Mouse (Mus musculus): ENCODE data around the gene Rbm45. TPM values are rescaled to one million over a fixed set of nuclear protein-coding genes. Genes with fewer than 3 reads are reported as not detected.

Rbm45 gene
- polyA plus RNA-seq, 1 experiment, result 18.8 TPM

DNA sequence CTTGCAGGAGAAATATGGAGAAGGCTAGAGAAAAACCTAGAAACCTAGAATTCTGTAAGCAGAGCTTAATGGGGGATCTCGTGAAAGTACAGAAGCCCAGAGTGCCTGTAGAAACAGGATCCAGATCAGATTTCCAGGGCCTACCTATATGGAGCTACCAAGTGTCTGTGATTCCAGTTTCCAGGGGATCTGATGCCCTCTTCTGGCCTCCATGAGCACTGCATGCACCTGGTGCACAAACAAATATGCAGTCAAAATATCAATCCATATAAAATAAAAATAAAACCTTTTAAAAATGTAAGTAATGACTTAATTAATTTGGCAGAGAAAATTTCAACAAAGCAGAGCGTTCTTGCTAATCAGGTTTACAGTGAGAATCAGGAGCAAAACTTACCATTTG, 7.7 kb upstream of the Rbm45 start:
- WGBS, result 71% methylated on average over 2 of the region's 2 CpGs

DNA sequence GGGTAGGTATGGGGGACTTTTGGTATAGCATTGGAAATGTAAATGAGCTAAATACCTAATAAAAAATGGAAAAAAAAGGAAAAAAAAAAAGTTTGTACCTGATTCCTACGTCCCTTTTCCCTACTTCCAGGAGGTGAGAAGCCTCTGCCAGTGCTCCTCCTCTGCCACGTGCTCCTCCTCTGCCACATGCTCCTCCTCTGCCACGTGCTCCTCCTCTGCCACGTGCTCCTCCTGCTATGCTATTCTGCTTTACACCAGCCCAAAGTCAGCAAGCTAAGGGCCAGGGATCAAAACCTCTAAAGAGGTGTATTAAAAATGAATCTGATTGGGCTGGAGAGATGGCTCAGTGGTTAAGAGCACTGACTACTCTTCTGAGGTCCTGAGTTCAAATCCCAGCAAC, 4.0 kb upstream of the Rbm45 start:
- WGBS, result 80% methylated on average over 4 of the region's 4 CpGs
- H3K36me3 ChIP-seq (ENCODE audit: control insufficient read depth, insufficient read depth, low read length), result no peaks in the 10 kb centered on the region
- no peak overlapping the region for H3K27ac ChIP-seq (ENCODE audit: control insufficient read depth, insufficient read depth, low read length)
- H3K27me3 ChIP-seq (ENCODE audit: control insufficient read depth, insufficient read depth, low read length), result no peaks in the 10 kb centered on the region
- H3K4me1 ChIP-seq (replicated peaks; ENCODE audit: control insufficient read depth, insufficient read depth, low read length), result 0 out of 2 replicates have a peak, but pooled peaks cover 3% of the 10 kb centered on the region
- no peak for TF ChIP-seq CTCF (IDR thresholded peaks at IDR 0.05; ENCODE audit: borderline replicate concordance, control insufficient read depth, extremely low read depth, insufficient read depth, low read length, poor library complexity)
- no peak for TF ChIP-seq POLR2A (IDR thresholded peaks at IDR 0.05; ENCODE audit: control insufficient read depth, extremely low read depth, insufficient read depth, low read length, poor library complexity)
- no peak overlapping the region for H3K4me3 ChIP-seq (ENCODE audit: control insufficient read depth, insufficient read depth, low read length)
- no peak for DNase-seq

More for the DNA sequence above, 7.7 kb upstream of the Rbm45 start:
- no peak for DNase-seq
- Histone ChIP-seq H3K36me3 (ENCODE audit: control insufficient read depth, insufficient read depth, low read length) (no peaks in the 10 kb centered on the region), H3K4me3 (ENCODE audit: control insufficient read depth, insufficient read depth, low read length) (no peak overlapping the region), H3K27ac (ENCODE audit: control insufficient read depth, insufficient read depth, low read length) (no peak overlapping the region), H3K4me1 (replicated peaks; ENCODE audit: control insufficient read depth, insufficient read depth, low read length) (no peaks in the 10 kb centered on the region), H3K27me3 (ENCODE audit: control insufficient read depth, insufficient read depth, low read length) (no peaks in the 10 kb centered on the region)
- TF ChIP-seq POLR2A (IDR thresholded peaks at IDR 0.05; ENCODE audit: control insufficient read depth, extremely low read depth, insufficient read depth, low read length, poor library complexity) (no peak), CTCF (IDR thresholded peaks at IDR 0.05; ENCODE audit: borderline replicate concordance, control insufficient read depth, extremely low read depth, insufficient read depth, low read length, poor library complexity) (no peak)

DNA sequence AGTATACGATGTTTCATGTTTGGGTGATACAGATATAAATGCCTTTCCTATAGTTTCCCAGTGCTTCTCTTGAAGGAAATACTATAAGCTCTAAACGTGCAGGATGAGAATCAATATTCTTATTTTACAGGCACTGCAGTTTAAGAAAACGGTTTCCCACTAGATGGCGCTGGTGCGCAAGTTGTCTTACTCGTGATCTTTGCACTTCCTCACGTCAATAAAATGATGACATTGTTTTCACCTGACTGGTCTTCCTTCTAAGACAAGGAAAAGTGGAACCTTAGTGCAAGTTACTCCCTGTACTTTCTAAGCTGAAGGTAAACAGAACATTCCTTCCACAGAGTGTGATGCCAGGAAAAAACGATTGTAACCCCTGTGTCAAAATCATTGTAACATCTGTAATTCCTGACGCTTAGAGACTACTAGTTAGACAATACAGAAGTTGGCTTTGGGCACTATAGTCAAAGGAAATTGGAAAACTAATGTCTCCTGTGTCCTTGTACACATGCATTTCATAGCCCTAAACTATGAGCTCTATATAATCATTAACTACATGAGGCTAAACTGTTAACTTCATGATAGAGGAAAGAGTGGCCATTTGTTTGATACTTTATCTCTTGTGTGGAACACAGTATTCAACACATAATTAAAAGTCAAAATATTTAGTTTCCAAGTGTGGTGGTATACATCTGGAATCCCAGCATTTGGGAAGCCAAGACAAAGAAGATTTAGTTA, 2.4 kb upstream of the Rbm45 start:
- H3K27me3 ChIP-seq (ENCODE audit: control insufficient read depth, insufficient read depth, low read length), result no peaks in the 10 kb centered on the region
- peaks cover 6% of the 10 kb centered on the region for H3K4me1 ChIP-seq (replicated peaks; ENCODE audit: control insufficient read depth, insufficient read depth, low read length)
- DNase-seq, result peak; percentile 82
- H3K27ac ChIP-seq (ENCODE audit: control insufficient read depth, insufficient read depth, low read length), result no peak overlapping the region
- 18% methylated on average over 9 of the region's 9 CpGs for WGBS
- peaks cover 8% of the 10 kb centered on the region for H3K36me3 ChIP-seq (ENCODE audit: control insufficient read depth, insufficient read depth, low read length)
- TF ChIP-seq POLR2A (IDR thresholded peaks at IDR 0.05; ENCODE audit: control insufficient read depth, extremely low read depth, insufficient read depth, low read length, poor library complexity) (no peak), CTCF (IDR thresholded peaks at IDR 0.05; ENCODE audit: borderline replicate concordance, control insufficient read depth, extremely low read depth, insufficient read depth, low read length, poor library complexity) (no peak)
- no peak overlapping the region for H3K4me3 ChIP-seq (ENCODE audit: control insufficient read depth, insufficient read depth, low read length)

- Histone ChIP-seq H3K27me3 (ENCODE audit: control insufficient read depth, insufficient read depth, low read length) (no peaks in the 10 kb centered on the region), H3K27ac (ENCODE audit: control insufficient read depth, insufficient read depth, low read length) (no peak overlapping the region), H3K4me3 (ENCODE audit: control insufficient read depth, insufficient read depth, low read length) (no peak overlapping the region), H3K4me1 (replicated peaks; ENCODE audit: control insufficient read depth, insufficient read depth, low read length) (peaks cover 6% of the 10 kb centered on the region), H3K36me3 (ENCODE audit: control insufficient read depth, insufficient read depth, low read length) (peaks cover 19% of the 10 kb centered on the region)
- 81% methylated on average over 13 of the region's 13 CpGs for WGBS
- TF ChIP-seq POLR2A (IDR thresholded peaks at IDR 0.05; ENCODE audit: control insufficient read depth, extremely low read depth, insufficient read depth, low read length, poor library complexity) (no peak), CTCF (IDR thresholded peaks at IDR 0.05; ENCODE audit: borderline replicate concordance, control insufficient read depth, extremely low read depth, insufficient read depth, low read length, poor library complexity) (no peak)
- no peak for DNase-seq
Measured at GRCm38 (mm10) chr2:76368861-76369660, 723 bp upstream of the Rbm45 start.

- TF ChIP-seq POLR2A (IDR thresholded peaks at IDR 0.05; ENCODE audit: control insufficient read depth, extremely low read depth, insufficient read depth, low read length, poor library complexity) (no peak), CTCF (IDR thresholded peaks at IDR 0.05; ENCODE audit: borderline replicate concordance, control insufficient read depth, extremely low read depth, insufficient read depth, low read length, poor library complexity) (no peak)
- 2% methylated on average over 7 of the region's 7 CpGs for WGBS
- no peak for DNase-seq
- peak overlapping the region; percentile 95 for H3K4me3 ChIP-seq (ENCODE audit: control insufficient read depth, insufficient read depth, low read length)
- H3K27ac ChIP-seq (ENCODE audit: control insufficient read depth, insufficient read depth, low read length), result no peak overlapping the region
- peaks cover 6% of the 10 kb centered on the region for H3K4me1 ChIP-seq (replicated peaks; ENCODE audit: control insufficient read depth, insufficient read depth, low read length)
- H3K27me3 ChIP-seq (ENCODE audit: control insufficient read depth, insufficient read depth, low read length), result no peaks in the 10 kb centered on the region
- peaks cover 27% of the 10 kb centered on the region for H3K36me3 ChIP-seq (ENCODE audit: control insufficient read depth, insufficient read depth, low read length)
Measured at GRCm38 (mm10) chr2:76370656-76370922, 805 bp downstream of the Rbm45 start.

DNA sequence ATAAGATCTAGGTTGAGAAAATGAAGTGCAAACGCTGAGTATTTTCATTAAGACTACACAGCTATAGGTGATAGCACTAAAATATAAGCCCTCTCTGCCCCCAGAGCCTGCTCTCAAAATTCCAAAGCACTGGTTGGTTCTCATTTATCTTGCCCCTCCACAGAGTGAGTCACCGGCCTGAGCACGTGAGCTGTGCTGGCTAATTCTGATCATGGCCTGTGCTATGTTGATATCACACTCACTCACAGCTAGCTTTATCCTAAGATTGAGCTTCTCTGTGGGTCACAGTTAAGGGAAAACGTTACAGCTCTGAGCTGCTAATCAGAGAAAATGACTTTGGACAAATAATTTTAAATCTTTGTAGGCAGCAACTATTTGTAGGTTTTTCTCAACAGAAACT, 2.5 kb downstream of the Rbm45 start:
- Histone ChIP-seq H3K36me3 (ENCODE audit: control insufficient read depth, insufficient read depth, low read length) (peaks cover 39% of the 10 kb centered on the region), H3K4me3 (ENCODE audit: control insufficient read depth, insufficient read depth, low read length) (no peak overlapping the region), H3K27ac (ENCODE audit: control insufficient read depth, insufficient read depth, low read length) (no peak overlapping the region), H3K4me1 (replicated peaks; ENCODE audit: control insufficient read depth, insufficient read depth, low read length) (peaks cover 6% of the 10 kb centered on the region), H3K27me3 (ENCODE audit: control insufficient read depth, insufficient read depth, low read length) (no peaks in the 10 kb centered on the region)
- no peak for TF ChIP-seq CTCF (IDR thresholded peaks at IDR 0.05; ENCODE audit: borderline replicate concordance, control insufficient read depth, extremely low read depth, insufficient read depth, low read length, poor library complexity)
- TF ChIP-seq POLR2A (IDR thresholded peaks at IDR 0.05; ENCODE audit: control insufficient read depth, extremely low read depth, insufficient read depth, low read length, poor library complexity), result no peak
- no peak for DNase-seq
- WGBS, result over 99% methylated on average over 4 of the region's 4 CpGs

All from thymus, adult 2 months (tissue).